Mouse (Mus musculus) stomach, embryonic 16.5 days (tissue): ENCODE data around the gene Ptgdr2. TPM values are rescaled to one million over a fixed set of nuclear protein-coding genes. Genes with fewer than 3 reads are reported as not detected.

ENCODE experiments used
- polyA plus RNA-seq: library from polyadenylated mRNA; unstranded; fragments of >200 nt; fragmentation: Nextera tagmentation; extraction: Ambion mirVana; gene quantifications from 2 replicates; pipeline ENCODE4 v1.2.1, GENCODE M21; 2015

Gene Ptgdr2
- polyA plus RNA-seq, 1 experiment from 2014 or later = not detected

Other genes starting within 250 kb of the Ptgdr2 start
- gene Vps37c, start 248.4 kb upstream of the Ptgdr2 start, polyA plus RNA-seq = 48.7 and 60.3 TPM in 2 replicates
- gene Cd5, start 198.2 kb upstream of the Ptgdr2 start, polyA plus RNA-seq = 3.3 and 3.8 TPM in 2 replicates
- 0.50 and 0.58 TPM in 2 replicates for gene Cd6, start 107.1 kb upstream of the Ptgdr2 start, polyA plus RNA-seq
- gene Slc15a3, start 97.4 kb upstream of the Ptgdr2 start, polyA plus RNA-seq = 0.52 and 0.70 TPM in 2 replicates
- gene Tmem132a, start 67.2 kb upstream of the Ptgdr2 start, polyA plus RNA-seq = 66.3 and 70.6 TPM in 2 replicates
- gene Tmem109, start 55.2 kb upstream of the Ptgdr2 start, polyA plus RNA-seq = 147 and 169 TPM in 2 replicates
- 36.8 and 40.6 TPM in 2 replicates for gene Prpf19, start 41.9 kb upstream of the Ptgdr2 start, polyA plus RNA-seq
- gene Zp1, start 16.5 kb upstream of the Ptgdr2 start, polyA plus RNA-seq = not detected in 2 replicates
- 23.8 and 27.5 TPM in 2 replicates for gene Ccdc86, start 12.1 kb downstream of the Ptgdr2 start, polyA plus RNA-seq
- 8.0 and 11.3 TPM in 2 replicates for gene Ms4a10, start 37.5 kb downstream of the Ptgdr2 start, polyA plus RNA-seq
- gene Ms4a15, start 56.1 kb downstream of the Ptgdr2 start, polyA plus RNA-seq = not detected in 2 replicates
- gene Ms4a18, start 80.9 kb downstream of the Ptgdr2 start, polyA plus RNA-seq = 3.7 and 4.2 TPM in 2 replicates
- gene Ms4a8a, start 143.9 kb downstream of the Ptgdr2 start, polyA plus RNA-seq = 6.0 and 7.8 TPM in 2 replicates
- gene 1700017D01Rik, start 193.7 kb downstream of the Ptgdr2 start, polyA plus RNA-seq = not detected in 2 replicates
- gene 1700025F22Rik, start 228.2 kb downstream of the Ptgdr2 start, polyA plus RNA-seq = not detected in 2 replicates